Mouse (Mus musculus) olfactory bulb, adult 2 months (tissue): Measurements from ENCODE around the gene Hist1h3i.
"Not testable (repeated sequence)": the region's sequence is repeated elsewhere in the genome, so short reads cannot be mapped to it uniquely, and the experiment has no call there.

Source experiments
- CTCF ChIP-seq: fragments of 200-500 bp; IDR thresholded peaks from 2 replicates; pipeline ENCODE4 v1.5.1; 2012; ENCODE audit warnings: low read depth, mild to moderate bottlenecking, low read length, moderate library complexity; ENCODE audit not compliant: insufficient read depth
- POLR2A ChIP-seq: fragments of 200-500 bp; IDR thresholded peaks from 2 replicates; pipeline ENCODE4 v1.6.1; 2012; ENCODE audit warnings: mild to moderate bottlenecking, low read depth, low read length, moderate library complexity; ENCODE audit not compliant: insufficient read depth

DNA sequence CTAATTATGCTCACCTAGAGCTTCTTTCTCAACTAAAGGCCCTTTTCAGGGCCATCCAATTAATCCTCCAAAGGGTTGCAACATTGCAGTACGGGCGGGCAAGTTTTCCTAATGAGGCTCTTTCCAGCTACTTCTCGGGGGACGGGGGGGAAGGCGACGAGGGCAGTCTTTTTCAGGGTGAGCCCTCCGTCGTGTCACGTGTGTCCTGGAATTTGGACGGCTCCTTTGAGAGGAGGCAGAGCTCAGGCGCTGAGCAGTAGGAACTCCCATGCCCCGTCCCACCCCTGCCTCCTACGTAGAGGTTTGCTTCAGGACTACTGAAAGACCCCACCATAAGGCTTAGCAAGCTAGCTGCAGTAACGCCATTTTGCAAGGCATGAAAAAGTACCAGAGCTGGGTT is 28.9 kb upstream of the Hist1h3i start:
- TF ChIP-seq CTCF, POLR2A: not testable (repeated sequence)
